Mouse (Mus musculus): ENCODE data around the gene Tmem114. TPM values are rescaled to one million over a fixed set of nuclear protein-coding genes. Genes with fewer than 3 reads are reported as not detected.

Gene Tmem114
- polyA plus RNA-seq, 1 experiment from 2014 or later = not detected

DNA sequence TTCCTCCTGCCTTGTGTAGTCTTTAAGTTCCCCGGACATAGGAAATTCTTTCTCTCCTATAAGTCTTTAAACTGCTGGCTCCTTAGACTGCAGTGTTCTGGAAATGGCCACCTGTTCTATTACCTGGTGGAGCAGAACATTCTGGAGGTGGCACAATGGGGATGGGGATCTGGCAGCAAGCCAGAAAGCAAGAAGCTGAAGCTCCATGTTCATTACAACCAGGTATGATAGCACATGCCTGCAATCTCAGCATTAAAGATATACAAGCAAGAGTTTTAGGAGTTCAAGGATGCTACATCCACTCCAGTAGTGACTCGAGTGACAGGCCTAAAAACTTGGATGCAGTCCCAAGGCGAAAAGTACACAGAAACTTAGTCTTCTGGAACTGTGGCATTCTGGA, 7.7 kb upstream of the Tmem114 start:
- Histone ChIP-seq H3K9ac (ENCODE audit: low read length) (no peak overlapping the region), H3K27ac (ENCODE audit: low read depth, low read length) (no peak overlapping the region), H3K4me2 (ENCODE audit: low read length) (no peak overlapping the region), H3K27me3 (replicated peaks; ENCODE audit: control insufficient read depth, insufficient read depth, low read length) (no peaks in the 10 kb centered on the region), H3K36me3 (ENCODE audit: control insufficient read depth, insufficient read depth, low read length) (no peaks in the 10 kb centered on the region), H3K4me1 (ENCODE audit: control insufficient read depth, insufficient read depth, low read length) (no peaks in the 10 kb centered on the region), H3K9me3 (replicated peaks; ENCODE audit: control insufficient read depth, low read length) (no peaks in the 10 kb centered on the region), H3K4me3 (ENCODE audit: low read depth, low read length) (no peak overlapping the region)
- ATAC-seq (no peak), DNase-seq (ENCODE audit: low spot score) (no peak)
- 88% methylated on average over 3 of the region's 3 CpGs for WGBS

DNA sequence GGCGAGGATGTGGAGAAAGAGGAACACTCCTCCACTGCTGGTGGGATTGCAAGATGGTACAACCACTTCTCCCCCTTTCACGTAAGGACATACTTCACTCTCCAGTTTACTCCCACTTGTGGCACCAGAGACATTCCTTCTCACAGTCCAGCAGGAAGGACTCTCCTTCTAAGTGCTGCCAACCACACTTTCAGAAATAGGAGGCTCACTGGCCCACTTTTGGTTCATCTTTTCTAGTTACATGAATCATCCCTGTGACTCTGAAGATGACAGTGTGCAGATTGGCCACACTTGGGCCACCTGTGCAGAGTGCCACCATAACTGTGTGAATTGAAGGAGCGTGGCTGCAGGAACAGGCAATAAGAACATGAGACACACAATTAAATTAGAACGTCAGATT, 4.6 kb upstream of the Tmem114 start:
- DNase-seq (ENCODE audit: low spot score) (no peak), ATAC-seq (no peak)
- 82% methylated on average over 4 of the region's 4 CpGs for WGBS
- H3K9me3 ChIP-seq (replicated peaks; ENCODE audit: control insufficient read depth, low read length) = no peaks in the 10 kb centered on the region
- no peak overlapping the region for H3K9ac ChIP-seq (ENCODE audit: low read length)
- H3K4me2 ChIP-seq (ENCODE audit: low read length) = no peak overlapping the region
- H3K36me3 ChIP-seq (ENCODE audit: control insufficient read depth, insufficient read depth, low read length) = no peaks in the 10 kb centered on the region
- peaks cover 17% of the 10 kb centered on the region for H3K27me3 ChIP-seq (replicated peaks; ENCODE audit: control insufficient read depth, insufficient read depth, low read length)
- no peak overlapping the region for H3K4me3 ChIP-seq (ENCODE audit: low read depth, low read length)
- H3K4me1 ChIP-seq (ENCODE audit: control insufficient read depth, insufficient read depth, low read length) = no peaks in the 10 kb centered on the region
- H3K27ac ChIP-seq (ENCODE audit: low read depth, low read length) = no peak overlapping the region

DNA sequence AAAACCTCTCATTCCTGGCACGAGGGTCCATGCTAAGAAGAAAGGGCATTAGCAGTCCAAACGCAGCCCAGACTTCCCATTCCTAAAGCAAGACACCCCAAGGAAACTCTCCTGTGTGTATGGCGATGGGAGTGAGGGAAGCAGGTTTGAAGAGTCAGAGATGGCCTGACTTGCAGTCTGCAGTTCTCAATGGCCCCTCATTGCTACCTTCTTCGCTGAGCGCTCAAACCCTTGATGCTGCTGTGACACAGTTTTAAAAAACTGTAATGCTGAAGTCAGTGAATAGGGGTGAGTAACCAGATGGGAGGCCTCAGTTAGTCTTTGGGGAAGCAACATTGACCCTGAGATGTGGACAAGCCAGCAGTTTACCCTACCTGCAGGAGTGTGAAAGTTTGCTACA, 800 bp upstream of the Tmem114 start:
- no peak overlapping the region for H3K4me3 ChIP-seq (ENCODE audit: low read depth, low read length)
- DNase-seq (ENCODE audit: low spot score) = no peak
- 84% methylated on average over 5 of the region's 5 CpGs for WGBS
- no peaks in the 10 kb centered on the region for H3K36me3 ChIP-seq (ENCODE audit: control insufficient read depth, insufficient read depth, low read length)
- no peak overlapping the region for H3K4me2 ChIP-seq (ENCODE audit: low read length)
- H3K9ac ChIP-seq (ENCODE audit: low read length) = no peak overlapping the region
- H3K27ac ChIP-seq (ENCODE audit: low read depth, low read length) = no peak overlapping the region
- no peaks in the 10 kb centered on the region for H3K4me1 ChIP-seq (ENCODE audit: control insufficient read depth, insufficient read depth, low read length)
- ATAC-seq = no peak
- no peaks in the 10 kb centered on the region for H3K9me3 ChIP-seq (replicated peaks; ENCODE audit: control insufficient read depth, low read length)
- H3K27me3 ChIP-seq (replicated peaks; ENCODE audit: control insufficient read depth, insufficient read depth, low read length) = peaks cover 34% of the 10 kb centered on the region

DNA sequence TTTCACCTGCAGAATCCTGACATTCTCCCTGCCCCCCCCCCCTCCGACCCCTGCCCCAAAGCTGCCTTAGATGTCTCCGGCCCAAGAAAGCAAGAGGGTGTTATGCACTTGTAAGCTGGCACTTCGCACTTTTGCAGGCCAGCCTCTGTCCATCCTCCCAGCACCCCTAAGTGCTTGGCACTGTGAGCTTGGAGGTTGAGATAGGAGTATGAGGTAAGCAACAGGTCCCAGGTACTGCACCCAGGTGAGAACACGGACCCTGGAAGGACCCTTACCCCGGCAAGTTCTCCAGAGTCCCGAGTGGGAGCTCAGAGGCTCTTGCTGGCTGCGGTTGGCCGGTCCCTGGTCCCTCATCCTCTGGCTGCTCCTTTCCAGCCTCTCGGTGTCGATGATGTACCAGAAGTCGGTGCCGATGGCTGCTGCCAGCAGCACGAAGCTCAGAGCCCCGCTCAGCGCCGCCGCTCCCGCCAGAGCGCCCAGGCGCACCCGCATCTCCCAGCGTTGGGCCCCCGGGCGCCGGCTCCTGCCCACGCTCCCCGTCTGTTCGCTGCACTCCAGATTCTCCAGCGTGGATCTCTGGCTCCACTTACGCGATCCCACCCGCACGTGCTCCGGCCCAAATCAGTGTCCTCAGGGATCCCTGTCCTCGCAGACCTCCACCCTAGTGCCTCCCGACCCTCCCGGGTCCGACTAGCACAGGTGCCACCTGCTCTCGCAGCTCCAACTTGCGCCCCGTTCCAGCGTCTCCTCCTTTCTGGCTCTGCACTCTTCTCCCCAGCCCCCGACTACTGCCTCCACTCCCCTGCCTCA, 570 bp downstream of the Tmem114 start:
- peaks cover 34% of the 10 kb centered on the region for H3K27me3 ChIP-seq (replicated peaks; ENCODE audit: control insufficient read depth, insufficient read depth, low read length)

DNA sequence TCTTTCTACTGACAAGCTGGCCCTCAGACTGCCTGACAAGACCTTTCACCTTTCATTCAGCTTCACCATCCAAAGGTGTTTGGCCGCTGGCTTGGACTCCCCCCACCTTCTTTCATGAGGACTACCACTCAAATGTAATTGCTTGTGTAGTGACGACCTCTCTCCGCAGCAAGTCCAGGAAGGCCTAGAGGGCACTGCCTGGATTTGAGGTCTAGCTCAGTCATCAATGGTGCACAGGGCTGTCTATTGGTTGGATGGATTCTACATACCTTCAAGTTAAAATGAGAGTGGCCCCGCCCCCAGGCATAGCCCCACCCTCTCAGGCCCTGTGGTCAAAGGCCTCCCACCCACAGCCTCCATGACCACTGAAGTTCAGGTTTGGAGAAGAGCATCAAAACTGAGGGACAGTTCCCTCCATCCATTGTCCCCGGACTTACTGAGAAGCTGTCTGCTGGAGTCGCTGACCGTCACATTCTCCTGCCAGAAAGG, 1.3 kb downstream of the Tmem114 start:
- Histone ChIP-seq H3K27me3 (replicated peaks; ENCODE audit: control insufficient read depth, insufficient read depth, low read length) (peaks cover 34% of the 10 kb centered on the region), H3K4me2 (ENCODE audit: low read length) (no peak overlapping the region), H3K27ac (ENCODE audit: low read depth, low read length) (no peak overlapping the region), H3K36me3 (ENCODE audit: control insufficient read depth, insufficient read depth, low read length) (no peaks in the 10 kb centered on the region), H3K4me3 (ENCODE audit: low read depth, low read length) (no peak overlapping the region), H3K4me1 (ENCODE audit: control insufficient read depth, insufficient read depth, low read length) (no peaks in the 10 kb centered on the region), H3K9ac (ENCODE audit: low read length) (no peak overlapping the region), H3K9me3 (replicated peaks; ENCODE audit: control insufficient read depth, low read length) (no peaks in the 10 kb centered on the region)
- no peak for DNase-seq (ENCODE audit: low spot score)
- ATAC-seq = no peak
- 42% methylated on average over 7 of the region's 7 CpGs for WGBS

More for the DNA sequence above, 570 bp downstream of the Tmem114 start:
- Histone ChIP-seq H3K4me3 (ENCODE audit: low read depth, low read length) (peak overlapping the region; percentile 17), H3K36me3 (ENCODE audit: control insufficient read depth, insufficient read depth, low read length) (no peaks in the 10 kb centered on the region), H3K4me1 (ENCODE audit: control insufficient read depth, insufficient read depth, low read length) (no peaks in the 10 kb centered on the region), H3K9ac (ENCODE audit: low read length) (peak overlapping the region; percentile 33; the same call in 1 of the 2 replicates), H3K9me3 (replicated peaks; ENCODE audit: control insufficient read depth, low read length) (no peaks in the 10 kb centered on the region), H3K27ac (ENCODE audit: low read depth, low read length) (no peak overlapping the region), H3K4me2 (ENCODE audit: low read length) (peak overlapping the region; percentile 49)
- ATAC-seq (no peak), DNase-seq (ENCODE audit: low spot score) (no peak)
- WGBS = 5% methylated on average over 43 of the region's 43 CpGs

DNA sequence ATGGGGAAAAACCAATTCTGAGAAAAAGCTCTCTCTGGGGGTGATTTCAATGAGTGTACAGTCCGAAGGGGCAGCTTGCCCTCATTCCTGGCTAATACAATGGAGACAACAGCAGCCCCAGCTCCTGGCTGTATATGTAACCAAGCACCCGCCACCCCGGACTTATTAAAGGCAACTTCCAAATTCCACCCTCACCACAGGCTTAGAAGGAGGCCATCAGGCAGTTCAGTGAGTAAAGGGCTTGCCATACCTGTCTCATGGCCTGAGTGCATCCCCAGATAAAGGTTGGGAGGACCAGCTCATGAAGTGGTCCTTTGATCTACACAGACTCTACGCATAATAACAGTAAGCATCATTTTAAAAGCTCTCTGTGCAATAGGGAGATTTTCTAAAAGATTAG, 4.1 kb downstream of the Tmem114 start:
- H3K4me3 ChIP-seq (ENCODE audit: low read depth, low read length) = no peak overlapping the region
- no peak for DNase-seq (ENCODE audit: low spot score)
- H3K4me2 ChIP-seq (ENCODE audit: low read length) = no peak overlapping the region
- H3K4me1 ChIP-seq (ENCODE audit: control insufficient read depth, insufficient read depth, low read length) = no peaks in the 10 kb centered on the region
- ATAC-seq = no peak
- H3K27ac ChIP-seq (ENCODE audit: low read depth, low read length) = no peak overlapping the region
- H3K27me3 ChIP-seq (replicated peaks; ENCODE audit: control insufficient read depth, insufficient read depth, low read length) = peaks cover 30% of the 10 kb centered on the region
- 87% methylated on average over 4 of the region's 4 CpGs for WGBS
- H3K9ac ChIP-seq (ENCODE audit: low read length) = no peak overlapping the region
- no peaks in the 10 kb centered on the region for H3K9me3 ChIP-seq (replicated peaks; ENCODE audit: control insufficient read depth, low read length)
- H3K36me3 ChIP-seq (ENCODE audit: control insufficient read depth, insufficient read depth, low read length) = no peaks in the 10 kb centered on the region

DNA sequence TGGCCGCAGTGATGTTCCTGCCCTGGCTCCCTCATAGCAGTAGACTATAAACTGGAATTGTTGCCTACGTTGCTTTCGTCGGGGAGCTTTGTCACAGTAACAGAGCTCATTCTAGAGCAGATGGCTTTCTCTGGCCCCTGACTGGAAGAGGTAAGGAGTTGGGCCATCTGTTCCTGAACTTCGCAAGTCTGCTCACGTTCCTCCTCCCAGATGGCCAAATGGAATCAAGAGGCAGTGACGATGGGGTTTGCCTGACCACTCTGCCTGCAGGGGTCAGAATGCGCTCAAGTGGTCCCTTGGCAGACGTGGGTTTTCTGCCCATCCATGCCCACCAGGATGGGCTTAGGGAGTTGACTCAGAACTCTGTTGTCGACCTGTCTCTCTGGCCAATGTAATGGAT, 4.6 kb downstream of the Tmem114 start:
- no peak overlapping the region for H3K4me3 ChIP-seq (ENCODE audit: low read depth, low read length)
- H3K4me2 ChIP-seq (ENCODE audit: low read length) = no peak overlapping the region
- ATAC-seq (no peak), DNase-seq (ENCODE audit: low spot score) (no peak)
- H3K9me3 ChIP-seq (replicated peaks; ENCODE audit: control insufficient read depth, low read length) = no peaks in the 10 kb centered on the region
- no peaks in the 10 kb centered on the region for H3K4me1 ChIP-seq (ENCODE audit: control insufficient read depth, insufficient read depth, low read length)
- no peaks in the 10 kb centered on the region for H3K36me3 ChIP-seq (ENCODE audit: control insufficient read depth, insufficient read depth, low read length)
- peaks cover 25% of the 10 kb centered on the region for H3K27me3 ChIP-seq (replicated peaks; ENCODE audit: control insufficient read depth, insufficient read depth, low read length)
- WGBS = 82% methylated on average over 10 of the region's 10 CpGs
- no peak overlapping the region for H3K9ac ChIP-seq (ENCODE audit: low read length)
- H3K27ac ChIP-seq (ENCODE audit: low read depth, low read length) = no peak overlapping the region

DNA sequence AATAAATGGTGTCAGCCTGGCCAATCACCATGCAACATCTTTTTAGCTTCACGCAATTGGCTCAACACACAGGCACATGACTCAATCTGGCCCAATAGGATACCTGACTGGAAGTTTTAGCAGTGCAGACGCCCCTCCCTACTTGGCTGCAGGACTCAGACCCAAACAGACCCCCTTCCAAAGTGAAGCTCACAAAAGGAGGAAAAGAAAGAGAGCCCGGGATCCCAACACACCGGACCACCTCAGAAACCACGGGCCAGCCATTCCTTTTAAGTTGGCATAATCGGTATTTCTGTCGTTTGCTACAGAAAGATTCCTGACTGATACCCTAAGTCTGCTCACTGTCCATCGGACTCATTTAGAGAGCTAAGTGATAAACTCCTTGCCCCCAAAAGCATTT, 5.3 kb downstream of the Tmem114 start:
- Histone ChIP-seq H3K4me2 (ENCODE audit: low read length) (no peak overlapping the region), H3K4me1 (ENCODE audit: control insufficient read depth, insufficient read depth, low read length) (no peaks in the 10 kb centered on the region), H3K36me3 (ENCODE audit: control insufficient read depth, insufficient read depth, low read length) (no peaks in the 10 kb centered on the region), H3K27me3 (replicated peaks; ENCODE audit: control insufficient read depth, insufficient read depth, low read length) (peaks cover 18% of the 10 kb centered on the region), H3K27ac (ENCODE audit: low read depth, low read length) (no peak overlapping the region), H3K9me3 (replicated peaks; ENCODE audit: control insufficient read depth, low read length) (no peaks in the 10 kb centered on the region), H3K9ac (ENCODE audit: low read length) (no peak overlapping the region), H3K4me3 (ENCODE audit: low read depth, low read length) (no peak overlapping the region)
- ATAC-seq (no peak), DNase-seq (ENCODE audit: low spot score) (no peak)
- WGBS = 92% methylated on average over 8 of the region's 8 CpGs

DNA sequence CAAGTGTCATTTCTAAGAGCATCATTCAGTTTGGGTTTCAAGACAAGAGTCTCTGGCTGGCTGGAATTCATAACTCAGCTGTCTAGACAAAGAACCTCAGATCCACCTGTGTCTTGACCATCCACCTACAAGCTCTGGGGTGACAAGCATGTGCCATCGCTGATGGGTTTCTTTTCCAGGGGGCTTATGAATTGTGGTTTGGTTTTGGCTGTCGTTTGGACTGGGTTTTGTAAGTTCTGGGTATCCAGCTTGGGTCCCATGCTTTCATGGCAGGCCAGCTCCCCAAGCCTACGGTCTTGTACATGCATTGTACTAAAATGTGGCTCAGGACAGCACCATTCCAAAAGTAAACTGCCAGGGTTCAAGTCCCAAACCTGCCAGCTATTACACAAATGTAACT, 6.8 kb downstream of the Tmem114 start:
- ATAC-seq (no peak), DNase-seq (ENCODE audit: low spot score) (no peak)
- no peak overlapping the region for H3K9ac ChIP-seq (ENCODE audit: low read length)
- H3K4me1 ChIP-seq (ENCODE audit: control insufficient read depth, insufficient read depth, low read length) = no peaks in the 10 kb centered on the region
- no peak overlapping the region for H3K4me3 ChIP-seq (ENCODE audit: low read depth, low read length)
- 94% methylated on average over 3 of the region's 3 CpGs for WGBS
- no peak overlapping the region for H3K27ac ChIP-seq (ENCODE audit: low read depth, low read length)
- no peaks in the 10 kb centered on the region for H3K36me3 ChIP-seq (ENCODE audit: control insufficient read depth, insufficient read depth, low read length)
- peaks cover 3% of the 10 kb centered on the region; the same call in 1 of the 2 replicates for H3K27me3 ChIP-seq (replicated peaks; ENCODE audit: control insufficient read depth, insufficient read depth, low read length)
- H3K4me2 ChIP-seq (ENCODE audit: low read length) = no peak overlapping the region
- no peaks in the 10 kb centered on the region for H3K9me3 ChIP-seq (replicated peaks; ENCODE audit: control insufficient read depth, low read length)

All from forebrain, embryonic 14.5 days (tissue).